Mouse (Mus musculus) heart, embryonic 10.5 days (tissue): ENCODE measurements around the gene Myo3b. TPM values are rescaled to one million over a fixed set of nuclear protein-coding genes. Genes with fewer than 3 reads are reported as not detected.
A peak's percentile ranks its signal among the peaks of the same experiment; 100 is the strongest.

Experiments
- DNase-seq: peaks from one replicate; pipeline ENCODE4 v3.0.0-alpha.2; 2017; ENCODE audit warnings: low spot score
- H3K27ac ChIP-seq: fragments of 300-500 bp; sonication (generic); 2 replicates; pipeline ENCODE4 v1.5.1; 2016; ENCODE audit warnings: mild to moderate bottlenecking
- H3K27me3 ChIP-seq: fragments of 300-500 bp; sonication (generic); 2 replicates; pipeline ENCODE4 v1.6.1; 2016; ENCODE audit warnings: mild to moderate bottlenecking; ENCODE audit not compliant: poor library complexity, insufficient read depth, severe bottlenecking
- H3K36me3 ChIP-seq: fragments of 300-500 bp; sonication (generic); 2 replicates; pipeline ENCODE4 v1.6.1; 2016; ENCODE audit warnings: mild to moderate bottlenecking, moderate library complexity
- H3K4me1 ChIP-seq: fragments of 300-500 bp; sonication (generic); 2 replicates; pipeline ENCODE4 v1.6.1; 2016; ENCODE audit warnings: mild to moderate bottlenecking
- H3K4me3 ChIP-seq: fragments of 300-500 bp; sonication (generic); 2 replicates; pipeline ENCODE4 v1.5.1; 2016; ENCODE audit warnings: mild to moderate bottlenecking, moderate library complexity
- H3K9me3 ChIP-seq: fragments of 300-500 bp; sonication (generic); 2 replicates; pipeline ENCODE4 v1.6.1; 2016; ENCODE audit warnings: mild to moderate bottlenecking, moderate library complexity
- WGBS: fragments of 180-500 bp; shearing (Covaris S2); methylation state at CpG from one replicate; pipeline ENCODE4 v1.1.7; 2016; 5-methylcytosine and 5-hydroxymethylcytosine counted together
- polyA plus RNA-seq: library from polyadenylated mRNA; unstranded; fragments of >200 nt; fragmentation: Nextera tagmentation; extraction: Ambion mirVana; gene quantifications from 2 replicates; pipeline ENCODE4 v1.2.1, GENCODE M21; 2016

The Myo3b gene
- polyA plus RNA-seq, 1 experiment from 2014 or later, result 0.25 TPM

DNA sequence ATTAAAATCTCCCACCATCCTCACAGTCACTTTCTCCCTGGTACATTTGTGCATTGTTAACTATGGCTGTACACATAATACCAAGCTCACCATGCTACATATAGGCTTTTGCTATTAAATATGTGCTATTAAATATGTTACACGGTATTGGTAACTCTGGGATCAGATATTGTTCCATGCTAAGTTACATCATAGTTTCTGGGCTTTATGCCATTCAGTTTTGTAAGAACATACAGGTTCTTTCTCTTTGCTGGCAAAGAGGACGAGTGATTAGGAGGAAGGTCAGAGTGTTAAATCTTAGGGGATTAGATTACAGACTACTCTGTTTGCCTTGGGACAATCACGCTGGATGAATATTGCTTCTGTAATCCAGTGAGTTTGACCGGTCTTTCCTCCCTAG is 207.1 kb downstream of the Myo3b start:
- WGBS, result 71% methylated on average over 4 of the region's 4 CpGs
- DNase-seq, result no peak
- Histone ChIP-seq H3K4me1 (no peaks in the 10 kb centered on the region), H3K27ac (no peak overlapping the region), H3K27me3 (peaks cover 25% of the 10 kb centered on the region), H3K9me3 (no peaks in the 10 kb centered on the region), H3K36me3 (no peaks in the 10 kb centered on the region), H3K4me3 (no peak overlapping the region)

DNA sequence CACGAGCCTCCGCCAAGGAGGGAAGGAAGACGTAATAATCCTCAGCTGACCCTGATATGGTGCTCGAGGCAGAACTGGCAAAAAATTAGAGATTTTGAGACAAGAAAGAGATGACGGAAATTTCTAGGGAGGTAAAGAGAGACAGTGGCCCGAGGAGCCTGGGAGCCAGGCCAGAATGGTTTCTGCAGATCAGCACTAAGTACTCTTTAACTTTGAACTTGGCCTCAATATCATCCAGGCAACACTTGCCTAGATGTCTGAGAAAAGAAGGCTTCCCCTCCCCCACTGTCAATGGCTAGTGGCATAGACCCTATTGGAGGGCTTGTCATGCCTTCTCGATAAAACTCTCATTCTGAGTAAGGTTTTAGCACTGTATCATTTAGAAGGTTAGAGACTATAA is 209.7 kb downstream of the Myo3b start:
- H3K27me3 ChIP-seq, result peaks cover 22% of the 10 kb centered on the region
- WGBS, result 79% methylated on average over 7 of the region's 7 CpGs
- H3K36me3 ChIP-seq, result no peaks in the 10 kb centered on the region
- H3K4me1 ChIP-seq, result no peaks in the 10 kb centered on the region
- peak; percentile 13 for DNase-seq
- H3K9me3 ChIP-seq, result no peaks in the 10 kb centered on the region
- no peak overlapping the region for H3K4me3 ChIP-seq
- H3K27ac ChIP-seq, result no peak overlapping the region

DNA sequence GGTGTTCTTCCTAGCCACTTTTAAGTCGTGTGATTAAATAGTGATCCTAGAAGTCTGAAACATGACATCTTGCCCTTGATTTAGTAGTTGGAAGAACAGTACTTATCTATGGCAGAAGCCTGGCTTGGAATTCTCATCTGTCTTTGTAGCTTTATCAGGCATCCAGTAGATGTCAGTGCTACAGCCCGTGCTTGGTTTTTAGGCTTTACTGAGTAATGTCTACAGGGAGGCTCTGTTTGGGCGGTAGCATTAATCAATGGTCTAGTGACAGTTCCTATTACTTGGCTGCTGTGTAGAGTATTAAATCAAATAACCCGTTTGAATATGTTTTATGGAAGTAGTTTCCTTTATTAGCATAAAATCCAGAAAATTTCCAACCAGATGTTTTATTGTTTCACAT is 210.9 kb downstream of the Myo3b start:
- H3K36me3 ChIP-seq, result no peaks in the 10 kb centered on the region
- no peaks in the 10 kb centered on the region for H3K4me1 ChIP-seq
- no peaks in the 10 kb centered on the region for H3K9me3 ChIP-seq
- H3K27ac ChIP-seq, result no peak overlapping the region
- 52% methylated on average over 4 of the region's 4 CpGs for WGBS
- DNase-seq, result no peak
- no peak overlapping the region for H3K4me3 ChIP-seq
- peaks cover 22% of the 10 kb centered on the region for H3K27me3 ChIP-seq

DNA sequence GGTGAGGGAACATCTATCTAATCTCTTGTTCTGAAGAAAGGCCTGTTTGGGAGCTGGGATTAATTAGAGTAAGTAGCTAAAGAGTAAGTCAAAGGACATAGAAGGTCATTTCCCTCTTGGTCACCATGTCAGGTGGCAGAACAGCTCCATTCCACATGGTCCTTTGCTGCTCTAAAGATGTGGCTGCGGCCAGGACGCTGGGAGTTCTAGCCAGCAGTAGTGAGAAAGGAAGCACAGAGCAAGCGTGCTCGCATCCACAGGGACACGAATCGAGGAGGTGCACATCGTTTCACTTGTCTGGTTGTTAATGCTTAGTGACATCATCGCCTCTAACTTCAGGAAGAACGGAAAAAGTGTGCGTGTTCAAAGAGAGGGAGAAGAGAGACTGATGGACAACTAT is 212.3 kb downstream of the Myo3b start:
- 77% methylated on average over 10 of the region's 10 CpGs for WGBS
- no peak overlapping the region for H3K4me3 ChIP-seq
- H3K36me3 ChIP-seq, result no peaks in the 10 kb centered on the region
- no peak overlapping the region for H3K27ac ChIP-seq
- peak; percentile 54 for DNase-seq
- peaks cover 28% of the 10 kb centered on the region for H3K27me3 ChIP-seq
- no peaks in the 10 kb centered on the region for H3K4me1 ChIP-seq
- no peaks in the 10 kb centered on the region for H3K9me3 ChIP-seq

DNA sequence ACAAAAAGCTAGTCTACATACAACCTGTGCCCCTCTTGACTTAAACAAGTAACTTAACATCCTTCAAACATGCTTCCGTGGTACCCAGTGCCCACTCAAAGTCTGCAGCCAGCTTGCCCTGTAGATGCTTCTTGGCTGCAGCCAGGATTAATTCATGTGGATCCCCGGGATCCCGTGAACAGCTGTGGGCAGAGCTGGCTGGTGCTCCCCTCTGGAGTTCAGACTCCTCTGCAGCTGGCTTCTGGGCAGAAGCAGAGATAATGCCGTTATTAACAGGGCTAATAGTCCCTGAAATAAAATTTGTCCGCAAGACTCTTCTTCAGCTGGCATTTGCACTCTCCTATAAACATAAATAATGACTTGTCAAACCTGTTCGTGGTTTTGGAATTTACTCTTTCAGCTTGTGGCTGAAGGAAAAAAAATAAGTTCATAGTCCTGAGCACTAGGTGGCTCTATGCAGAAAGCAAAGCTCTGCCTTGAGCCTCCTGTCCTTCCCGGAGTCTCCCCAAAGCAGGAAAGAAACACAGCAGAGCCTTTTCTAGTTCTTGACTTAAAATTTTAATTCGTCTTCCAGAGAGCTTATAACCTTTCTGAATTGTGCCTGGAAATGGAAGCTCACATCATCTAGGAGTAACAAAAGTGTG is 220.6 kb downstream of the Myo3b start:
- Histone ChIP-seq H3K27me3 (peaks cover 29% of the 10 kb centered on the region), H3K4me3 (no peak overlapping the region), H3K36me3 (no peaks in the 10 kb centered on the region), H3K27ac (no peak overlapping the region), H3K9me3 (no peaks in the 10 kb centered on the region), H3K4me1 (peaks cover 14% of the 10 kb centered on the region)
- DNase-seq, result peak; percentile 75
- WGBS, result 26% methylated on average over 8 of the region's 8 CpGs

DNA sequence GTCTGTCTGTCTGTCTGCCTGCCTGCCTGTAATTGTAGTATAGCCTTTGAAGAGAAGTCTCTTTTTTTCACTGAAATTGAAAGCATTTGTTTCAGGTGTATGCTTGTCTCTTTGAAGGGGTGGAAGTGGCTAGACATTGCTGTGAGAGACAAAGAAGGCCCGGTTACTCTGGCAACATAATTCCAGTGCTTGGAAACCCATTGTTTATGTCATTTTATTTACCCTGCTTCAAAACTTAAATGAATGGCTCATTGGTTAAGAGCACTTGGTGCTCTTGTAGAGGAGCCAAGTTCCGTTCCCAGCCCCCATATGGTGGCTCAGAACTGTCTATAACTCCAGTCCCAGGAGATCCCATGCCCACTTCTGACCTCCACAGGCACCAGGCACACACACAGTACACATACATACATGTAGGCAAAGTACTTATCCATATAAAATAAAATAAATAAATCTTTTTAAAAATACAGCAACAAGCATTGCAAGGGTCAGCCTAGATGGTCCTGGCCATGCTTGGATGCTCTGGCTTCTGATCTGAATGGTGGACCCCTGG is 221.8 kb downstream of the Myo3b start:
- DNase-seq, result peak; percentile 1
- Histone ChIP-seq H3K4me1 (peaks cover 14% of the 10 kb centered on the region), H3K36me3 (no peaks in the 10 kb centered on the region), H3K9me3 (no peaks in the 10 kb centered on the region), H3K4me3 (no peak overlapping the region), H3K27me3 (peaks cover 23% of the 10 kb centered on the region), H3K27ac (no peak overlapping the region)
- 82% methylated on average over 2 of the region's 2 CpGs for WGBS

DNA sequence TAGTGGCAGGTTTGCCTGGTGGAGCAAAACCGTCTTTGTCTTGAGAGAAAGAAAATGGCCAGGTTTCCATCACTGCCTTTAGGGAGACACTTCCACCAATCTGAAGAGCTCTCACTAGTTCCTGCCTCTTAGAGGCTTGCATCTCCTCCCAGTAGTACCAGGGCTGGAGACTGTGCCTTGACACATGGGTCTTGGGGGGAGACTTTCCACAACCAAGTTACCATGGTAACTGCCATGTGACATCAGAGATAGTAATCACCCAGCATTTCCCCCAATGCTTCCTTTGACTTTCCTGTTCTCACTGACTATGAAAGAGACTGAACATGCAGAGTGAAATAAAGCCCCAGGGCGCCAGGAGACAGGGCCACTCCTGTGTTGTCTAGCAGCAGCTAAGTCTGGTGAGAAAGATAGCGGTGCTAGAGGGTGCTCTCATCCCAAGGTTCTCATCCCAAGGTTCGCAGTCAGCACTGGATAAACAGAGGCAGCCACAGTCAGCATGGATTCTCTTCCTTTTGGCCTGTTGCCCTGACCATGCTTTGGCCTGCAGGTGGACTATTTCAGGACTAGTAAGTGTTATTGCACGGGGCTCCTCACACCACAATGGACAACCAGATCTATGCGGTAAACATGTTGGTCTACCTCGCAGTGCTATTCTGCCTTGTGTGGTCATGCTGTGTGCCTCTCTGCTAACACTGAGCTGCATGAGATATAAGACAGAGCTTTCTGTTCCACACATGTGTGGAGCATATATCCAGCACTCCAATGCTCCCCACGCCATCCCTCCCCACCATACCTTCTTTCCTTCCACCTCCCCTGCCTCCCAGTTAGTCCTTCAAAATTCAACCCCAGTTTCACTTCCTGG is 223.0 kb downstream of the Myo3b start:
- no peak overlapping the region for H3K4me3 ChIP-seq
- peak; percentile 75 for DNase-seq
- peak overlapping the region; percentile 42; the same call in 1 of the 2 replicates for H3K27ac ChIP-seq
- 60% methylated on average over 8 of the region's 8 CpGs for WGBS
- no peaks in the 10 kb centered on the region for H3K36me3 ChIP-seq
- peaks cover 23% of the 10 kb centered on the region for H3K27me3 ChIP-seq
- H3K9me3 ChIP-seq, result no peaks in the 10 kb centered on the region
- peaks cover 14% of the 10 kb centered on the region for H3K4me1 ChIP-seq

DNA sequence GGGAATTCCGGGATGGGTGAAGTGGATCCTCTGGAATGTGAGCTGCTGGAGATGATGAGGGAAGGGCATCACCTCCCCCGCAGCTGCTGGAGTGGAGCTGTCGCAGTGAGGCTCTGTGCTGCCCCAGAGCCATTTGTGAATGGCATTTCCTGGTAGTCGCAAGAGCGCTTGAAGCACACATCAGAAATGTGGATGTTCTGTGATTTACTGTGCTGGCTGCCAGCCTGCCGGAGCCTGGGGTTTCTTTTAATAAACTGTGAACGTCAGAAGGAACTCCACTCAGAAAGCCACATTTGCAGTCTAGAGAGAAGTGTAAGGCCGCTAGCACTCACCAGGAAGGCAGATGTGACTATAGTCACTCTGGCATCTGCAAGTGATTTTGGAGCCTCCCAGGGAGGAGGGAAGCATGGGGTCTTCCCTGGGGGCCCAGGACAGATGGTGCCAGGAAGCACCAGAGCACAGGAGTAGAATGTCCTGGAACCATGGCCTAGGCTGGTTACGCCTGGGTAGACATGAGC is 223.7 kb downstream of the Myo3b start:
- Histone ChIP-seq H3K27me3 (peaks cover 23% of the 10 kb centered on the region), H3K36me3 (no peaks in the 10 kb centered on the region), H3K27ac (peak overlapping the region; percentile 42; the same call in 1 of the 2 replicates), H3K4me1 (peaks cover 14% of the 10 kb centered on the region), H3K4me3 (no peak overlapping the region), H3K9me3 (no peaks in the 10 kb centered on the region)
- peak; percentile 76 for DNase-seq
- 20% methylated on average over 9 of the region's 9 CpGs for WGBS

DNA sequence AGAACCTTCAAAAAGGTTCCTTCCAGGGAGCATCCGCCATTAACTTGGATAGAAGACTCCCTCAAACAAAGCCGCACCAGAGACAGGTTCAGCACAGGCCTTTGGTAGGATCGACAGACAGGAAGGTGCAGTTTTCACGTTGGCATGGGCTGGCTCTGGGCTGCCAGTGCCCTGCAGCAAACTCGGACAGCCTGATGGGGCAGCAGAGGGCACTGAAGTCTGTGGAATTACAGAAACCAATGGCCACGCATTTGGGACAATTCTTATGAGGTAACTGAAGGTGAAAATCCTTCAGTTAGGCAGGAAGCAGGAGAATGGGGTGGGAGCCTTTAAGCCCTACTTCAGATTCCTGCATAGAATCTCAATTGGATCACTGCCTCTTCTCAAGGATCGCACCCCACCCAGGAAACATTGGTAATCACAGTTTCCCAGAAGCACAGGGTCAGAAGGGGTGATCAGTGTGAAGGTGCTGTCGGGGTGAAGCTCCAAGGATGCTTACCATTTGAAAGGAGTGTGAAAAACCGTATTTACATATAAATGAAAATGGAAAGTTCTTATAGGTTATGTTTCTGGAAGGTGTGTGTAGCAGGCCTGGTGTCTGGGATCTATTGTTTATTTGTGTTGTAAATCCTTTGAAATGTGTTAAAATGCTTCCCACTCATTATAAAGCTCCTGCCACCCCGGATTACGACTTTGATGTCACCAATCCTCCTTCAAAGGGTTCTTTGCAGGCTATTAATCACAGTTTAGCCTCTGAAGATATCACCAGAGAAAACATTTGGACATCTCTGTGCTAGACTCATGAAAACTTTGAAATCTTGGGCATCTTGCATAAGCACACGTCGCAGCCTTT is 239.7 kb downstream of the Myo3b start:
- WGBS, result 19% methylated on average over 13 of the region's 13 CpGs
- H3K27ac ChIP-seq, result no peak overlapping the region
- DNase-seq, result no peak
- no peaks in the 10 kb centered on the region for H3K36me3 ChIP-seq
- peaks cover 5% of the 10 kb centered on the region; the same call in 1 of the 2 replicates for H3K27me3 ChIP-seq
- 0 out of 2 replicates have a peak, but pooled peaks cover 4% of the 10 kb centered on the region for H3K4me1 ChIP-seq
- no peak overlapping the region for H3K4me3 ChIP-seq
- no peaks in the 10 kb centered on the region for H3K9me3 ChIP-seq

DNA sequence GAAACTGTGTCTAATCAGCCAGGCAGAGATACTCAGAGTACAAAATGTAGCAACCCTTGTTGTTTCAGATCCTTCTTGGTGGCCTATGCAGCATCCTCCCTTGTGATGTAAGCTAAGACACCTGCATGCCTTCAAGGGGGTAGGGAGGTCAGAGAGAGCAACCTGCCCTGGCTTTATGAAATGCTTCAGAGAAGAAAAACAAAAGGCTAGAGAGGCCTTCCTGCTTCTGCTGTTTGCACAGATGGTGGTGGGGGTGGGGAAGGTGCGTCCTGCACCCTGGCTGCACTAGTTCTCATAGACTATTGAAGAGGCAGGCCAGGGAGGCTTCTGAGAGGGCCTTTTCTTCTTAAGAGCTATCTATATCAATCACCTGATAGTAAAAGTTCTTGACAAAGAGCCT is 245.2 kb downstream of the Myo3b start:
- DNase-seq, result no peak
- Histone ChIP-seq H3K27me3 (peaks cover 6% of the 10 kb centered on the region; the same call in 1 of the 2 replicates), H3K27ac (no peak overlapping the region), H3K36me3 (no peaks in the 10 kb centered on the region), H3K4me1 (0 out of 2 replicates have a peak, but pooled peaks cover 2% of the 10 kb centered on the region), H3K9me3 (no peaks in the 10 kb centered on the region), H3K4me3 (no peak overlapping the region)
- 52% methylated on average over 1 of the region's 1 CpGs for WGBS

DNA sequence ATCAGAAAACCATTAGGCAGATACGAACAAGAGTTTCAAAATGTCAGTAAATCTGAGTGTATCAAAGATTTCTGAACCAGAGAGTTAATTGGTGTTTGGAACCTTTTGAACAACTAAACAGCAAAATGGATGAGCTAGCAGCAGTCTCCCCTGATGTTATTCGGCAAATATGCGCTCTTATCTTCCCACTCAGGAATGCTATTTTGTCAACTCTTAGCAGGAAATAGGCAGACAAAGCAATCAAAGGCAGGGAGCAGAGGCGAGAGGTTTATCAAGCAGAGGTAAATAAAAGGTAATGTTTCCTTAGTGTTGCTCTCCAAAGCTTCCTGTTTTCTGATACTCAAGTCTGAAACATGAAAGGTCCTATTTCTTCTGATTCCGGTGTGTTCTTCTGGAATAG is 252.1 kb downstream of the Myo3b start:
- peaks cover 30% of the 10 kb centered on the region for H3K4me1 ChIP-seq
- no peaks in the 10 kb centered on the region for H3K9me3 ChIP-seq
- no peak overlapping the region for H3K4me3 ChIP-seq
- peaks cover 3% of the 10 kb centered on the region; the same call in 1 of the 2 replicates for H3K27me3 ChIP-seq
- H3K27ac ChIP-seq, result peak overlapping the region; percentile 79
- no peaks in the 10 kb centered on the region for H3K36me3 ChIP-seq
- no peak for DNase-seq
- 13% methylated on average over 5 of the region's 5 CpGs for WGBS

DNA sequence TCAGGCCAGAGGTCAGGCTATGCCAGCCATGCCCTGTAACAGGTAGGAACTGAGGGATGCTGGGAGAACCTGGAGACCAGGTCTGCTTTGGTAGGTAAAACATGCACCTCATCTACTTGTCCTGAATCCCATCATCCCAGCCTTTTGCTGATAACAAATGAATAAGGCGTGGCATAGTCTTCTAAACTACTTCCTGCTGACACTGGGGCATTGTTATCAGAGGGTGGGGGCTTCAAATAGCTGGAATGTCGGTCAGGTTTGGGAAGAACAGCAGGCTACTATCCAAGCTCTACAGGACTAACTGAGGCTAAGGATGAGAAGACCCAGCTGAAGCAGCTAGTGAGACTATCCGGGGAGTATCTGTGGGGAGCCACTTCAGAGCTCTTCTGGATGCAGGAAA is 253.8 kb downstream of the Myo3b start:
- no peak overlapping the region for H3K27ac ChIP-seq
- H3K9me3 ChIP-seq, result no peaks in the 10 kb centered on the region
- H3K36me3 ChIP-seq, result no peaks in the 10 kb centered on the region
- DNase-seq, result no peak
- H3K27me3 ChIP-seq, result no peaks in the 10 kb centered on the region
- H3K4me3 ChIP-seq, result no peak overlapping the region
- peaks cover 30% of the 10 kb centered on the region for H3K4me1 ChIP-seq
- 18% methylated on average over 3 of the region's 3 CpGs for WGBS
